Mouse (Mus musculus) thymus, postnatal 10 days (tissue): ENCODE results near the gene Myl9.

ENCODE experiments used
- DNase-seq, 2 experiments: peaks; one replicate each; pipeline ENCODE4 v3.0.0; 2021; ENCODE audit warnings: low spot score in 2 of 2

Gene Myl9

GRCm38 (mm10) chr2:156764747-156765146 is 10.5 kb upstream of the Myl9 start:
- DNase-seq = no peak

GRCm38 (mm10) chr2:156765593-156765992 is 9.6 kb upstream of the Myl9 start:
- DNase-seq = no peak

GRCm38 (mm10) chr2:156766227-156767019 is 8.8 kb upstream of the Myl9 start:
- DNase-seq = no peak

- no peak for DNase-seq
Observed at GRCm38 (mm10) chr2:156767108-156767507, 8.1 kb upstream of the Myl9 start.

- no peak for DNase-seq
Observed at GRCm38 (mm10) chr2:156769274-156769673, 5.9 kb upstream of the Myl9 start.

GRCm38 (mm10) chr2:156773470-156773869 is 1.8 kb upstream of the Myl9 start:
- no peak for DNase-seq

GRCm38 (mm10) chr2:156774035-156774737 is 1.0 kb upstream of the Myl9 start:
- no peak for DNase-seq

- DNase-seq = no peak
Observed at GRCm38 (mm10) chr2:156775455-156776435, 525 bp downstream of the Myl9 start.

- no peak for DNase-seq
Observed at GRCm38 (mm10) chr2:156776907-156777306, 1.7 kb downstream of the Myl9 start.

- DNase-seq = no peak
Observed at GRCm38 (mm10) chr2:156777326-156778004, 2.2 kb downstream of the Myl9 start.

GRCm38 (mm10) chr2:156778571-156778970 is 3.4 kb downstream of the Myl9 start:
- no peak for DNase-seq

GRCm38 (mm10) chr2:156779036-156779435 is 3.8 kb downstream of the Myl9 start:
- no peak for DNase-seq

- DNase-seq = no peak
Observed at GRCm38 (mm10) chr2:156779488-156779887, 4.3 kb downstream of the Myl9 start.

- no peak for DNase-seq
Observed at GRCm38 (mm10) chr2:156780129-156780528, 4.9 kb downstream of the Myl9 start.

GRCm38 (mm10) chr2:156780752-156781151 is 5.5 kb downstream of the Myl9 start:
- DNase-seq = no peak

- DNase-seq = no peak
Observed at GRCm38 (mm10) chr2:156781281-156781680, 6.1 kb downstream of the Myl9 start.

GRCm38 (mm10) chr2:156781836-156782480 is 6.7 kb downstream of the Myl9 start:
- DNase-seq = no peak

GRCm38 (mm10) chr2:156782481-156783348 is 7.5 kb downstream of the Myl9 start:
- no peak for DNase-seq

- DNase-seq = no peak
Observed at GRCm38 (mm10) chr2:156783349-156783728, 8.1 kb downstream of the Myl9 start.

GRCm38 (mm10) chr2:156784016-156784585 is 8.9 kb downstream of the Myl9 start:
- DNase-seq = no peak
